Mouse (Mus musculus) C2C12 (cell line): ENCODE results near the gene Mroh8.
"Not testable (repeated sequence)": the region's sequence is repeated elsewhere in the genome, so short reads cannot be mapped to it uniquely, and the experiment has no call there.

Experiments used
- CEBPB ChIP-seq: IDR thresholded peaks from one replicate; pipeline ENCODE4 v1.6.1; 2011; ENCODE audit warnings: low read depth, mild to moderate bottlenecking, control low read depth, moderate library complexity
- CTCF ChIP-seq: IDR thresholded peaks from one replicate; pipeline ENCODE4 v1.5.1; 2011; ENCODE audit not compliant: control insufficient read depth, insufficient read depth, insufficient read length
- MAX ChIP-seq: IDR thresholded peaks from one replicate; pipeline ENCODE4 v1.6.1; 2011; ENCODE audit warnings: mild to moderate bottlenecking, control low read depth
- MYOD1 ChIP-seq: IDR thresholded peaks from one replicate; pipeline ENCODE4 v1.6.1; 2011; ENCODE audit warnings: low read depth; ENCODE audit not compliant: control insufficient read depth, insufficient read length
- MYOG ChIP-seq: IDR thresholded peaks from one replicate; pipeline ENCODE4 v1.6.1; 2011; ENCODE audit not compliant: control insufficient read depth, insufficient read length; ENCODE audit errors: extremely low read depth
- USF1 ChIP-seq: IDR thresholded peaks from one replicate; pipeline ENCODE4 v1.6.1; 2011; ENCODE audit warnings: low read depth, mild to moderate bottlenecking, control low read depth, moderate library complexity

DNA sequence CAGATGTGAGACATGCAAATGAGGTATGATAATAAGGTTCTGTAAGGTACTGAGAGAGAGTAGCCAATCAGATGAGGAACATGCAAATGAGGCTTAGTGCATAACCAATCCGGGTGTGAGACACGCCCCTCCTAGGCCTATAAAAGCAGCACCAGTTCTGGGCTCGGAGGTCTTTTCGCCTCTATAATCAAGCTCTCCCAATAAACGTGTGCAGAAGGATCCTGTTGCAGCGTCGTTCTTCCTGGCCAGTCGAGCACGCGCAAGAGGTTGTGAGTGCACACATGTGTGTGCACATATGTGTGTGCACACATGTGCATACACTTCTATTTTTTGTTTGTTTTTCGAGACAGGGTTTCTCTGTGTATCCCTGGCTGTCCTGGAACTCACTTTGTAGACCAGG, 80.9 kb downstream of the Mroh8 start:
- not testable (repeated sequence) for TF ChIP-seq CTCF, USF1, MAX, CEBPB, MYOG, MYOD1
